Mouse (Mus musculus) left cerebral cortex, postnatal 14 days (tissue): ENCODE measurements around the gene Cd86. TPM values are rescaled to one million over a fixed set of nuclear protein-coding genes. Genes with fewer than 3 reads are reported as not detected.

Experiments used
- total RNA-seq, 2 experiments: library from RNA; stranded (reverse); gene quantifications; 2 replicates each; pipeline ENCODE4 v1.2.3; 2021

The Cd86 gene
- total RNA-seq, 2 experiments from 2014 or later, result 1.4 to 1.8 TPM

Other genes with a start within 250 kb of the Cd86 start
- not detected for gene Stfa3, start 210.7 kb downstream of the Cd86 start, total RNA-seq
- gene Casr, start 103.9 kb downstream of the Cd86 start, total RNA-seq, result 1 to 10 TPM; 3.3 to 7.1 TPM
- gene Ildr1, start 27.9 kb upstream of the Cd86 start, total RNA-seq, result under 1 TPM; 0.26 to 0.42 TPM
- 10 to 100 TPM; 36.9 to 37.6 TPM for gene Slc15a2, start 118.9 kb upstream of the Cd86 start, total RNA-seq
- gene Iqcb1, start 162.3 kb upstream of the Cd86 start, total RNA-seq, result 10 to 100 TPM; 25.5 to 32.0 TPM
- gene Eaf2, start 208.9 kb upstream of the Cd86 start, total RNA-seq, result under 1 TPM; 0.37 to 0.97 TPM
- gene Golgb1, start 209.1 kb upstream of the Cd86 start, total RNA-seq, result 10 to 100 TPM; 64.0 to 70.2 TPM